Mouse (Mus musculus) heart, postnatal 0 days (tissue): ENCODE results near the gene Rbp3.

Experiments
- CTCF ChIP-seq: IDR thresholded peaks from 2 replicates; pipeline ENCODE4 v1.5.1; 2016; ENCODE audit warnings: antibody characterized with exemption, control low read depth, low read depth
- EP300 ChIP-seq: IDR thresholded peaks from 2 replicates; pipeline ENCODE4 v1.6.1; 2016; ENCODE audit warnings: antibody characterized with exemption, low read depth

DNA sequence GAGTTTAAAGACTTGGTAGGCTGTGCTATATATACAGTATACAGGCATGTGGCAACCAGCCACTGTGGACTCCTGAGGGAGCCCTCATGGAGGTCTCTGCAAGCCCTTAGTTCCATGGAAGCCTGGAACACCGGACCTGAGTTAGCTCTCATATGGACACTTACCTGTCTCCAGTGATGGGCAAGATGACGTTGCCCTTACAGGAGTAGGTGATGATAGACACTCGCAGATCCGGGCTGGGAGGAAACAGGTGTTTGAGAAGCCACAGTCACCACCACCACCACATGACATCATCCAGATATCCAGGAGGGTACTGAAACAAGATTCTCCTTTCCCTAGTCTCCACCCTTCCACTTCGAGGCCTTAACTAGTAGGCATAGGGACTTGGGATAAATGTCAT is 48.6 kb downstream of the Rbp3 start:
- TF ChIP-seq CTCF (no peak), EP300 (no peak)
